19 mouse cellular contexts compared by ENCODE assay signal in the genomic region with DNA sequence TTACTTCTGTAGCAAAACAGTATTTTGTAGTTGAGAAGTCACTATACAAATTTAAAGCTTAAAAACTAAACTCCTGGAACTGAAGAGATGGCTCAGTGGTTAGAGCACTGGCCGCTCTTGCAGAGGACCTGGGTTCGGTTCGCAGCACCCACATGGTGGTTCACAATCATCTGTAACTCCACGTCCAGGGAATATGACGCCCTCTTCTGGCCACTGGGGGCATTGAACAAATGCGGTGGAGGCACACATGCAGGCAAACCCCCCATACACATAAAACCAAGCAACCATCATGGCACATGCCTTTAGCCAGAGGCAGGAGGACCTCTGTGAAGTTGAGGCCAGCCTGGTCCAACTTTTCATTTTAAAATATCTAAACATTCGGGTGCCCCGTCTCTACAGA.
"Had no signal": no experiment of that assay in that cellular context is flagged by ENCODE, and none has a peak within 500 bp of the region (broad histone marks: within the 10 kb centered on the region; RNA-seq: fewer than 3 reads in every experiment).

No protein-coding gene starts in this region.

- H3K4me3 ChIP-seq: limb, embryonic 12.5 days; limb, embryonic 15.5 days; liver, embryonic 12.5 days; myocyte; neural tube, embryonic 13.5 days had no signal

- H3K9me3 ChIP-seq: limb, embryonic 15.5 days had no signal

- H3K4me1 ChIP-seq: neural tube, embryonic 13.5 days had no signal

- H3K9ac ChIP-seq: limb, embryonic 12.5 days; limb, embryonic 15.5 days; liver, embryonic 12.5 days; neural tube, embryonic 13.5 days had no signal

- H3K4me2 ChIP-seq: limb, embryonic 12.5 days; limb, embryonic 15.5 days; liver, embryonic 12.5 days; midbrain, embryonic 11.5 days; neural tube, embryonic 13.5 days had no signal

- ATAC-seq: intestine, postnatal 0 days; liver, embryonic 12.5 days had no signal

- H3K27ac ChIP-seq: kidney, postnatal 0 days; limb, embryonic 12.5 days; limb, embryonic 15.5 days; liver, embryonic 12.5 days; neural tube, embryonic 13.5 days had no signal

- DNase-seq: kidney, adult 2 months; kidney, postnatal 25 days; left cerebral cortex, postnatal 4 days; lung, adult 2 months; lung, postnatal 14 days; lung, postnatal 4 days; midbrain, embryonic 14.5 days; retina, postnatal 1 day; right cerebral cortex, postnatal 25 days; spleen, adult 18-20 months; thymus, postnatal 25 days had no signal

- H3K27me3 ChIP-seq: limb, embryonic 12.5 days; limb, embryonic 15.5 days; liver, embryonic 12.5 days; neural tube, embryonic 13.5 days had no signal

- H3K36me3 ChIP-seq: neural tube, embryonic 13.5 days had no signal
